9 mouse cellular contexts compared by ENCODE assay signal in genomic region chr12:77019708-77020511, GRCm38 (mm10). TPM values are rescaled to one million over a fixed set of nuclear protein-coding genes. Genes with fewer than 3 reads are reported as not detected.
DNase-seq lines count a peak whose midpoint lies in the region; ATAC-seq and TF ChIP-seq lines count a peak whose summit lies in the region.
"Had no signal": no experiment of that assay in that cellular context is flagged by ENCODE, and none has a peak within 500 bp of the region (broad histone marks: within the 10 kb centered on the region; RNA-seq: fewer than 3 reads in every experiment).

No protein-coding gene starts in this region.

- peaks cover 17% of the 10 kb centered on the region for H3K4me1 ChIP-seq in forebrain, embryonic 13.5 days
- peaks cover 12% of the 10 kb centered on the region for H3K4me1 ChIP-seq in forebrain, embryonic 12.5 days
- peaks cover 9% of the 10 kb centered on the region for H3K4me1 ChIP-seq in thymus, adult 2 months (replicated peaks; ENCODE audit: control insufficient read depth, insufficient read depth, low read length)
- peaks cover 17% of the 10 kb centered on the region for H3K4me1 ChIP-seq in forebrain, embryonic 16.5 days (replicated peaks; ENCODE audit: control insufficient read depth, insufficient read depth, low read length)

- TF ChIP-seq CTCF in thymus, adult 2 months (IDR thresholded peaks at IDR 0.05; ENCODE audit: borderline replicate concordance, control insufficient read depth, extremely low read depth, insufficient read depth, low read length, poor library complexity): no peak

- no peak for TF ChIP-seq POLR2A in thymus, adult 2 months (IDR thresholded peaks at IDR 0.05; ENCODE audit: control insufficient read depth, extremely low read depth, insufficient read depth, low read length, poor library complexity)

- WGBS in forebrain, embryonic 13.5 days: 66% methylated on average over 14 of the region's 14 CpGs
- WGBS in forebrain, embryonic 12.5 days: 67% methylated on average over 14 of the region's 14 CpGs
- 24% methylated on average over 14 of the region's 14 CpGs for WGBS in thymus, adult 2 months
- WGBS in forebrain, embryonic 16.5 days: 50% methylated on average over 14 of the region's 14 CpGs

- H3K27ac ChIP-seq in forebrain, embryonic 13.5 days: no peak overlapping the region
- no peak overlapping the region for H3K27ac ChIP-seq in forebrain, embryonic 12.5 days
- H3K27ac ChIP-seq in thymus, adult 2 months (ENCODE audit: control insufficient read depth, insufficient read depth, low read length): no peak overlapping the region
- H3K27ac ChIP-seq in forebrain, embryonic 16.5 days (ENCODE audit: low read length): no peak overlapping the region
- H3K27ac ChIP-seq: neural tube, embryonic 13.5 days had no signal

- H3K4me3 ChIP-seq in forebrain, embryonic 13.5 days: no peak overlapping the region
- H3K4me3 ChIP-seq in forebrain, embryonic 12.5 days (replicated peaks): no peak overlapping the region
- 0 out of 2 replicates have a peak overlapping the region, but pooled peaks have one; percentile 18 for H3K4me3 ChIP-seq in thymus, adult 2 months (ENCODE audit: control insufficient read depth, insufficient read depth, low read length)
- no peak overlapping the region for H3K4me3 ChIP-seq in forebrain, embryonic 16.5 days (replicated peaks; ENCODE audit: low read length)
- H3K4me3 ChIP-seq: neural tube, embryonic 13.5 days had no signal

- no peaks in the 10 kb centered on the region for H3K27me3 ChIP-seq in forebrain, embryonic 13.5 days
- peaks cover 17% of the 10 kb centered on the region; the same call in 1 of the 2 replicates for H3K27me3 ChIP-seq in forebrain, embryonic 12.5 days
- no peaks in the 10 kb centered on the region for H3K27me3 ChIP-seq in thymus, adult 2 months (ENCODE audit: control insufficient read depth, insufficient read depth, low read length)
- no peaks in the 10 kb centered on the region for H3K27me3 ChIP-seq in forebrain, embryonic 16.5 days (replicated peaks; ENCODE audit: control insufficient read depth, insufficient read depth, low read length)

- no peak overlapping the region for H3K4me2 ChIP-seq in forebrain, embryonic 13.5 days
- H3K4me2 ChIP-seq in forebrain, embryonic 12.5 days: no peak overlapping the region
- H3K4me2 ChIP-seq in forebrain, embryonic 16.5 days (ENCODE audit: low read length): no peak overlapping the region
- H3K4me2 ChIP-seq: neural tube, embryonic 13.5 days had no signal

- H3K9me3 ChIP-seq in forebrain, embryonic 13.5 days (replicated peaks): no peaks in the 10 kb centered on the region
- no peaks in the 10 kb centered on the region for H3K9me3 ChIP-seq in forebrain, embryonic 12.5 days
- H3K9me3 ChIP-seq in forebrain, embryonic 16.5 days (ENCODE audit: control insufficient read depth, low read length): no peaks in the 10 kb centered on the region
- H3K9me3 ChIP-seq: neural tube, embryonic 13.5 days had no signal

- H3K36me3 ChIP-seq in forebrain, embryonic 13.5 days (ENCODE audit: poor library complexity, severe bottlenecking): no peaks in the 10 kb centered on the region
- H3K36me3 ChIP-seq in forebrain, embryonic 12.5 days (replicated peaks): no peaks in the 10 kb centered on the region
- H3K36me3 ChIP-seq in thymus, adult 2 months (ENCODE audit: control insufficient read depth, insufficient read depth, low read length): no peaks in the 10 kb centered on the region
- H3K36me3 ChIP-seq in forebrain, embryonic 16.5 days (ENCODE audit: control insufficient read depth, insufficient read depth): no peaks in the 10 kb centered on the region
- H3K36me3 ChIP-seq: neural tube, embryonic 13.5 days had no signal

- no peak overlapping the region for H3K9ac ChIP-seq in forebrain, embryonic 13.5 days
- H3K9ac ChIP-seq in forebrain, embryonic 12.5 days: no peak overlapping the region
- no peak overlapping the region for H3K9ac ChIP-seq in forebrain, embryonic 16.5 days (replicated peaks; ENCODE audit: low read depth, low read length)
- H3K9ac ChIP-seq: neural tube, embryonic 13.5 days had no signal

- peak; percentile 80 for ATAC-seq in forebrain, embryonic 13.5 days
- ATAC-seq in forebrain, embryonic 12.5 days (ENCODE audit: low FRiP score): no peak
- peak; percentile 97 for ATAC-seq in forebrain, embryonic 16.5 days
- ATAC-seq in megakaryocyte progenitor cell, adult 5-6 weeks (replicated peaks; ENCODE audit: poor library complexity): peak; percentile 81

- DNase-seq in thymus, adult 2 months: peak; percentile 27
- DNase-seq in thymus, adult 18-20 months: no peak
- peak; percentile 10 to 23 for DNase-seq in kidney, postnatal 36 days
- no peak for DNase-seq in testis, postnatal 14 days (ENCODE audit: low spot score)

RNA-seq across cellular contexts. Expression of gene Max, which starts 57.9 kb away (rescaled TPM):
- 13.5 and 16.5 TPM in 2 replicates for polyA plus RNA-seq in forebrain, embryonic 13.5 days (2015; fragmentation: Nextera tagmentation; extraction: Ambion mirVana)
- 14.7 and 23.4 TPM in 2 replicates for polyA plus RNA-seq in forebrain, embryonic 12.5 days (2016; fragmentation: Nextera tagmentation; extraction: Ambion mirVana)
- polyA plus RNA-seq in thymus, adult 2 months (2012; rRNA removed): 54.9 and 56.1 TPM in 2 replicates
- polyA plus RNA-seq in forebrain, embryonic 16.5 days (2015; fragmentation: Nextera tagmentation; extraction: Ambion mirVana): 20.4 and 25.2 TPM in 2 replicates
- total RNA-seq in megakaryocyte progenitor cell, adult 5-6 weeks (2015): 114 and 116 TPM in 2 replicates
- total RNA-seq in megakaryocyte progenitor cell, adult 5-6 weeks (2017): 100 and 122 TPM in 2 replicates

Comparison
In these comparisons a context has a peak if more than half of its experiments do, and no peak if none do; other contexts are left out.
1. DNase-seq: peak in thymus, adult 2 months (single experiment) and kidney, postnatal 36 days (2 of 2); none in thymus, adult 18-20 months (0 of 2) and testis, postnatal 14 days (single experiment).